Mouse (Mus musculus): ENCODE data around the gene Tacc2.

Gene Tacc2

DNA sequence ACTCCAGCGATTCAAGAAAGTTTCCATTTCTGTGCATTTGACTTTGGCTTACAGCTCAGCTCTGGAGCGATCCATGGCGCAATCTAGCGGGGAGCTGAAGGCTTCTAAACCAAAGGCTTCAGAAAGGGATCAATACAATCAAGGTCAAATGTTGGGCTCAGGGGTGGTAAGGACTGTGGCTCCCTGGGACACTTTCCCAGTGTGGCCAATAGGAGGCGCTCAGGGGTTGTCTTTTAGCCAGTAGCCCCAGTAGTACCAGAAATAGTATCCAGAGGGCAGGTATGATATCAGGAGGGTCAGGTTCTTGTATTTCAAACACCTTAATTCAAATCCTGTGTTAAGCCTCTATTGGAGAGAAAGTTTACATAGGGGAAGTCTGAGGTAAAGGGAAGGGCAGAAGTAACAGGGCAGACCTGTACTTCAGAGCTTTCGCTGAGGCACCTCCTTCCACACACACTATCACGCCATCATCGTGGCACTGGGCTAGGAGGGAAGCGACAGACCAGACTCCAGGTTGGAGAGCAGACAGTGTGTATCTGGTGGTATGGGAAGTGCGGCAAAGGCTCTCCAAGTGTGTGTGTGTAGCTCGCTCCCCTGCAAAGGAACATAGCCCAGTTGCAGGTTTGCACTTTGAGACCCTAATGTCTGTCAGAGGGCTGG is 196.1 kb downstream of the Tacc2 start:
- DNase-seq (ENCODE audit: low read depth, low spot score) = peak; percentile 45

DNA sequence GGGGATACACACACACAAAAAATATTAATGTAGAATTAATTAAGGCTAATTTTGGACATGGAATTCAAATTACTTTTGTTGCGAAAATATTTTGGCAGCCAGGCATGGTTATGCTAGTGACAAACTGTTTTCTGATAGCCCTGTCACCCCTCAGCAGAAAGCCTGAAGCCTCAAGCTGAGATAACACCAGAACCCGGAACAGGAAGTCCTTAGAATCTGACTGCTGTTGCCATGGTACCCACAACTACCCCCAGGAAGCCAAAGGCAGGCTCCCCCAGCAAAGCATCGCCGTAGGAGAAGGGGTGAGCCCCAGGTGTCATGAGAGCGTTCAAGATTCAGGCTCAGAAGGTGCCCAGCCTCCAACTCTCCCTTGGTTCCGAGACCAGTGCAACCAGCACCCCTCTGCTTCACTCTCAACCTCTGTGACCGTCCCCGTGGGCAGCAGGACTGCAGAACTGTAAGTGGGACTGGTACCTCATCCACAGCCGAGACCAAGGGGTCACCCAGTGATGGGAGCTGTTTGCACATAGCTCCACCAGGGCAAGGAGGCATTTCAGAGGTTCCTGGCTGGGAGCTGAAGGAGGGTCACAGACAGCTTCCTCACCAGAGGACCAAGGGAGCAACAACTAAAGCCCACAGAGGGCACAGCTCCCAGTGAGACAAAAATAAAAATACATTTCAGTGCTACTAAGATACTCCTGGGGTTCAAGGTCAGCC is 196.8 kb downstream of the Tacc2 start, which contains the start of gene Btbd16:
Gene Btbd16, plus strand, starts transcription at position 156 of the 717 bp plus-strand sequence.
- DNase-seq (ENCODE audit: low read depth, low spot score) = no peak

DNA sequence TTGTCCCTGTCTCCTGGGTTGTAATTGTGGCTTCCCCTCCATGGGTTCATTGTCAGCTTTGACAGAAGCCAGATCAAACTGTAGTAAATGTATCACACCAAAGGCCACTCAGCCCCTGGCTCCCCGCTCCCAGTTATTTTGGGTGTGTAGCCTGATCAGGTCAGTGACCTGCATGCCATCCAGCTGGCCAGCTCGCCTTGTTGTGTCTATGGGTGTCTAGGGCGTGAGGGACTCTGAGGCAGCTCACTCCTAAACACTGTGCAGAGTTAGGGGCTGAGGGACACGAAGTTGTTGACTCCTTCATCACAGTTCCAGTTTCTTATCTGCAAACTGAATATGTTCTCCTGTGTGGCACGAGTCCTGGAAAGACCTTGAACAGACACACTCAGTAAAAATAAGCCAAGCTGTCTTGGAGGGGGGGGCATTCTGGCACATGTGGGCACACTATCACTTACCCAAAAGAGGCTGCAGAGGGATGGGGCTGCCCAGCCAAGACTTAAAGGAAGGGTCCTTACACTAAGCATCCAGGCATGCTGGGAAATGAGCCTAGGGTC is 203.7 kb downstream of the Tacc2 start:
- peak; percentile 52 for DNase-seq (ENCODE audit: low read depth, low spot score)

DNA sequence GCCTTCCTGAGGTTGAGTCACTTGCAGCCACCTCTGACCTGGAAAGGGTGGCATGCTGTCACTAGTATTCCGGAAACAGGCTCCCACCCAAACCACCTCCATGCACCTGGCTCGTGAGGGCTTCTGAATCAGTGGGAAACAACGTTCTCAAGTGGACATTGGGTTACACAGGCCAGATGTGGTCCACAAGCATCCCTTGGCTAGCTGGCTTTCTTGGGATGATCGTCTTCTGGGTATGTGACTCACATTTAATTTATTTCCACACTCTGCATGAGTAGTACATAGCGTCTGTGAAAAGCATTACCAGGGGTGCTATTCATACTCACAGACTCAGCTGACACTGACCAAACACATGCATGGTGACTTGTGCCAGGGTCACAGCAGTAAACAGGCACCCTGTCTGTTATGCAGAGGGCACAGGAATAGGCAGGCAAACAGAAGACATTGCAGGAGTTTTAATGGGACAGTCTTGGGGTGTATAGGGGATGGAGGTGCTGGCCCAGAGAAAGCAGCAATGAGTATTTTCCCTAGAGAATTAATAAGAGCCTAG is 205.3 kb downstream of the Tacc2 start:
- peak; percentile 48 for DNase-seq (ENCODE audit: low read depth, low spot score)

DNA sequence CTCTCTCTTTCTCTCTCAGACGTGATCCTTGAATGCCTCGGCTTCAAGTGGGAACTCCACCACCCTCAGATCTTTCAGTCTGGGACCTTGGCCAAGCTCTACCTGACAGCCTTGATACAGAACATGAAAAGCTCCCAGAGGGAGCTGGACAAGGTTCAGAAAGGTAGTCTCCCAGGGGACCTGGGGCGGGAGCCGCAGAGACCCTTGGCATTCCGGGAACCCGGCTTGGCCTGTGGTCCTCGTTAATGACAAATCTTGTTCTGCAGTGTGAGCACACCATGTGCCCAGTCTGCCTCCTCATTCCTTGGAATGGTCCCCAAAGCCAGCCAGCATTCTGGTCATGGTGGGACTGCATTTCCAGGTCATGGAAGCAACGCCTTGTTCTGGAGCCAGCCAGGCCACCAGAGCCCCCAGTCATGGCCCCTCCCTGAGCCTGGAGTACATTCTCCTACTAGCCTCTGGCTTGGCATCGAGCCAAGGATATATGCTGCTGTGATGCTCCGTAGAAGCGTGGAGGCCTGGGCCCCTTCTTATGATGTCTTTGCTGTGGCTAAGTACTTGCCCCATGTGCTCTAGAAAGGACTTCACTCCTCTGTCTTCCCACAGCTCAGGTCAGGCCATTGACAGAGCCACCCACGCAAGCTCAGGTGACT is 208.8 kb downstream of the Tacc2 start:
- no peak for DNase-seq (ENCODE audit: low read depth, low spot score)

DNA sequence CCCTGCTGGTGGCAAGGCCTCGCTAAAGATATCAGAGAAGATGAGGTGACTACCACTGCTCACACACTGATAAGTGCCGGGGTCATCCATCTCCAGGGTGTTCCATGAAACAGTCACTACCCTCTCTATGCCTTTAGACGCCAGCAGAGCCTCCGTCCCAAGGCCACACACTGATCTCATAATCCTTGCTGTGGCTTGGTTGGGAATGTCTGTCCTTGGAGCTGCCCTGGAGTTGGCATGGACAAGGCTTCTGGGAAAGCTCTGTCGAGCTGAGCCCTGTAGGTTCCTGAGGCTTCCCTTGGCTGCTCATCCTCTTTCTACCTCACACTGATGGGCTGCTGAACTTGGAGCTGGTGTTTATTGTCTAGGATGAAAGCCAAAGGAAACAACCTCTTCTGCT is 209.5 kb downstream of the Tacc2 start:
- DNase-seq (ENCODE audit: low read depth, low spot score) = peak; percentile 36

DNA sequence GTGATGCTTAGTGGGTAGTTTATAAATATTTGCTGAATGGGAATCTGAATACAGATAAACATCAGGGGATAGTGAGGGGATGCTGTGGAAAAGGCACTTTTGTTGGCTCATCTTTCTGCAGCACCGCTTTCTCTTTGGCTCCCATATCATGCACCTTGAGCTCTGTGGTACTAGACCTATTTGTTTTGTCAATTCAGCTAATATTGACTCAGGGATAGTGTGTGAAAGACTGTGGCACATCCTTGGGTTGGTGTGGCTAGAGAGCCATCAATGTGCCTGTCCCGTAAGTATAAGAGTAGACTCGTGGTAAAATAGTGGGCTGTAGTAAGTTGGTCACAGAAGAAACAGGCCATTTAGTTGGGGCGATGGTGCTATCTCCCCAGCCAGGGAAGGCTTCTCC is 210.3 kb downstream of the Tacc2 start:
- no peak for DNase-seq (ENCODE audit: low read depth, low spot score)

DNA sequence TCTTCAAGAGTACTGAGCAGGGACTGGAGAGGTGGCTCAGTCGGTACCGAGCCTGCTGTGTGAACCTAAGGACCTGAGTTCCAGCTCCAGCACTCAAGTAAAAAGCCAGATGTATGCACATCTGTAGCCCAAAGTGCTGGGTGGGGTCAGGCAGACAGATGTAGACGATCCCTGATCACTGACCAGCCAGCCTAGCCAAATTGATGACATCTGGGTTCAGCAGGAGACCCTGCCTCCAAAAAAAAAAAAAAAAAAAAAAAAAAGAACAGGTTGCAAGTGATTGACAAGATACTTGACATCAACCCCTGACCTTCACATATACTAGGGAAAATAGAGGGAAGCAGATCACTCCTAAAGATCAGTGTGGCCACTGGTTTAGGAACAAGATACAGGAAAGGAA is 211.7 kb downstream of the Tacc2 start:
- no peak for DNase-seq (ENCODE audit: low read depth, low spot score)

DNA sequence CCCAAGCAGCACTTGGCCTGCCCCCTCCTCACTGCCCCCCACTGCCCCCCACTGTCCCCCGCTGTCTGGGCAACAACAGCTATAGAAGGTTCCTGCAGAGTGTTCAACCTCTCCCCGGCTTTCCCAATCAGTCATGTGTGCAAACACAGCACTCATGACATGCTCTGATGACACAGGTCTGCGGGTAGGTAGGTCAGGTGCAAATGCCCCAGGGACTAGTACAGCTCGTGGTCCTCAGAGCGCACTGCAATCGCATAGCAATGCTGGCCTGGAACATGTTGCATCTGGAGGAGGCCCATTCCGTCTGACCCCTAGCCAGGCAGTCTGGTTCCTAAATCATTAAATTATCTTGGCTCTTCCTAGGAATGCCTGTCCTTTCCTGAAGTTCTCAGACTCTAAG is 212.2 kb downstream of the Tacc2 start:
- DNase-seq (ENCODE audit: low read depth, low spot score) = no peak

DNA sequence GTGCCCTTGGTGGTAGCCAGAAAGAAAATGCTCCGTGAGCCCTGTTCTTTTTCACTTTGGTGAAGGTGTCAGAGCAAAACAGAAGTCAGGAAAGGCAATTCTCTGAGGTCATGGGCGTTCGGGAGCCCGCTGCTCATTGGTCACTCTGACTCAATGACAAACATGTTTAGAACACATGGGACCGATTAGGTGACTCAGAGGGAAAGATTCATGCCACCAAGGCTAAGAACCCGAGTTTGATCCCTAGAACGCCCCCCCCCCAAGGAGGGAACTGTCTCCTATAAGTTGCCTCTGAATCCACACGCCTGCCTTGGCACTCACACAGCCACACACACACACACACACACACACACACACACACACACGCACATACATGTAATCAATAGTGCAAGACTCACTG is 216.4 kb downstream of the Tacc2 start:
- DNase-seq (ENCODE audit: low read depth, low spot score) = no peak

DNA sequence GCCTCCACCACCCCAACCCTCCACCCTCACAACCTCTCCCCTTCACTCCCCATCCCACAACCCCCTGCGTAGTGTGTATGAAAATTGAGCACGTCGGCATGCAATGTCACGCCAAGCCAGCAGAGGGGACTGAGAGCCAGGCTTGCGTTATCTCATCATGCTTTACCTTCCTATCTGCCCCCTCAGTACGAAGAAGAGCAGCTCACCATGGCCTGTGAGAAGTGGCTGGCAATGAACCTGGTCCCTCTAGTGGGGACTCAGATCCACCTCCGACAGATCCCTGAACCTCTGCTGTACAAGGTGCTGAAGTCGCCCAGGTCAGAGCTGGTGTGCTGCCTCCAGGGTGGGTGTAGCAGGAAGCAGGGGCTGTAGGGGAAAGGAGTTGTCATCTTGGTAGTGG is 219.5 kb downstream of the Tacc2 start:
- no peak for DNase-seq (ENCODE audit: low read depth, low spot score)

DNA sequence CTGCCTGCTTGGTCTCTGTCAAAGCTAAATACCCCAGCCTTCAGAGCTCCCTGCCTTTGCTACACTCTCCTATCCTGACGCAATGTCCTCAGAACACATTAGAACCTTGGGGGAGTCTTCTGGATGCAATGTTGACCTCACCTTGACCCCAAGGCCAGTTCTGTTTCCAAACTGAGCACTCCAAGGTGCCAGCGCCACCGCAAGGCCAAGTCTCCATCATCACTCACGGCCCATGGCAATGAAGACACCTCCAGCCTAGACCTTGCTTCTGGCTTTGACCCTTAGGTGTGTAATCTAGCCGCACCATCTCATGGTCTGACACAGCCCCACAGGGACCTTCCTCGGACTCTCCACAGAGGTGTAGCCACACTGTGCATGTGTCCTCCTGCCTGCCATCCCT is 220.3 kb downstream of the Tacc2 start:
- no peak for DNase-seq (ENCODE audit: low read depth, low spot score)

DNA sequence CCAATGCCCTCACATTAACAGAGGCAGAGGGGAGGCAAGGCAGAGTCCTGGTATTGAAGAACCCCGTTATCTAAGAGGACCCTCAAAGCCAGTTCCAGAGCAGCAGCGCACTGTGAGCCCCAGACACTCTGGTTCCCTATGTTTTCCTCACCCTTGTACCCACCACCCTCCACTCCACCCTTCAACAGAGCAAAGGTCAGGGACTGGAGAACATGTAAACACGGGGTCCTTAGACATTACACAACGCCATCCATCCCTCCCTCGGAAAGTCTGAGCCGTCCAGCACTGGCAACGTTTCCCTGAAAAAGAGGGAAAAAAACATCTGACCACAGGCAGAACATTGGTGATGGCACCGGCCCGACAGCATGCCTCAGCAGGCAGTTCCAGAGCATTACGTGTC is 222.2 kb downstream of the Tacc2 start:
- no peak for DNase-seq (ENCODE audit: low read depth, low spot score)

DNA sequence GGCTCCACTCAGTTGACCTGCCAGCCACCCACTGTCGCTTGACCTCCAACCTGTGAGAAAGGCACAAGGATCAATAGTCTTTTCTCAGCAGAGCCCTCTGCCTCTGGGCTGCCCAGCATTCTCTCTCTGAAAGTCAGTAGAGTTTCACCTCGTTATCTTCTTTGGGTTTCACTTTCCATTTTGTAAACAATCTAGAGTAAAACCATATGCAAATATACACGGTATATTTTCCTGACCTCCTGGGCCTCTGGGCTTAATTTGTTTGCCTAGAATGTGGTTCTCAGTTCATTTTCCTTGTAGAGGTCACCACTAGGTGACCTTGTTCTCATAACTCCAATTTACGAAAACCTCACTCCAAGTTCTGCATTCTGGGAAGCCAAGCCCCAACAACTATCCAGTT is 223.4 kb downstream of the Tacc2 start:
- DNase-seq (ENCODE audit: low read depth, low spot score) = no peak

DNA sequence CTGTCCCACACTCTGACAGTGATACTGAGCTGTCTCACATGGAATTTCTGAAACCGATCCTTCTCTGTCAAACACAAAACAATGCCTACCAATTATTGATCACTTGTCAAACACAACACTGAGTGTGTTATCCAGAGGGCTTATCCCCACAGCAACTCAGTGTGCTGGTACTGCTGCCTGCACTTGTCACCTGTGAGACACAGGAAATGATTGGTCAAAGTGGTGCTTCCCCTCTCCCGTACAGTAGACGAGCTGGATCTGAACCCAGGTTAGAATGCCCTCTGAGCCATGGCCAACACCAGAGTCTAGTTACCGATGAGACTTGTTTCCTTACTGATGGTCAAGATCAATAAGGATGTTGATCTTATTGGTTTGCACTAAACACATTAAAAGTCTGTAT is 224.6 kb downstream of the Tacc2 start:
- no peak for DNase-seq (ENCODE audit: low read depth, low spot score)

DNA sequence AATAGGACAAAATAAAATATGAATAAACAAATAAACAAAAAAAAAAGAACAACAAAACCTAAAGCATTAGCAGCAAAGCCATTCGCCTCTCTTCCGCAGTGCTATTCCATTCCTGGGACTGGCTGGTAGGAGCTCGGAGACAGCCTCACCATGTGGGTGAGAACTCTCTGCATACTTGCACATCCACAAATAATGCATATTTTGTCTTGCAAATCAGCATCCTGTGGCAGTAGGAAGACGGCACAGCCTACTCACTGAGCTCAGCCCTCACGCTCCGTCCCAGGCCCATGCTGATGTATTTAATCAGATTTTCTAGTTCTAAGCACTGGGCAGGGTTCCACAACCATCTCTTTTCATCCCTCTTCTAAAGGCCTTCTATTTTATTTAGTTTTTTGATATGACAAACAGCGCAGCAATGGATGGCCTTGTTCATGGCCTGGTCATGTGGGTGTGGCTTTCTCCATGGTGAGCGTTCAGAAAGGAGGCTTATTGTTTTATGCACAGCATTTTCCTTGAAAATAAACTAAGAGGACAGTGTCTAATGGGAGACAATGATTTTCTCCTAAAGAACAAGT is 226.1 kb downstream of the Tacc2 start:
- no peak for DNase-seq (ENCODE audit: low read depth, low spot score)

DNA sequence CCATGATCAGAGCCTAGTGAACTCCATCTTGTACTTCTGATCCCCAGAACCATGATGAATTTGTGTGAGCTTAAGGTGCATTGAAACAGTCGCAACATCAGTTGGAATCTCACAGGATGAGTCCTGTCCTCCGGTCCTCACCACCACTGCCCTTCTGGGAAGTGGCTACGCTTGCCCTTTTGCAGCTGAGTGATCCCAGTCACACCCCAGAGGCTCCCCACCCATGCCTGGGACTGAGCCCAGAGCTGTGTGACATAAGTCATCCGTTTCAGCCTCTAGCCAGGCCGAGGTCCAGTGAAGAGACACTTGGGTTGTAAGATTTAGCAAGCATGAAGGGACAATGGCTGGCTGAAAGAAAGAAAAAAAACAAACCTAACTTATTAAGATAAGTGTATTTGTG is 227.8 kb downstream of the Tacc2 start:
- peak; percentile 10 for DNase-seq (ENCODE audit: low read depth, low spot score)

DNA sequence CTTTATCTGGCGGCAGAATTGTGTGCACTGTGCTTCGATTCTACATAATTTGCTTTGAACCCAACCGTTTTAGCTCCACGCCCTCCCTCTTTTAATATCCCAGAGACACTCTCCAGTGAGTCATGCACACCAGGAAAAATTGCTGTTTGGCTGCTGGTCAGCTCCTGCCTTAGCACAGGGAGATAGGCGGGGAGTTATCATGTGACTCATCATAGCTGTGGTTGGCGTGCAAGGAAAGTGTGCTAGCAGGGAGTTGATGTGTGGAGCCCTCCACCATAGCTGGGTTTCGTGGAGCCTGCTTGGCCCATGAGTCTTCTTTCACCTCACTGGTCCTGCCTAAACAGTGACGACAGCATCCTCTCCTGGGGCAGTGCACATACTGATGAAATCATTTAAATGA is 230.5 kb downstream of the Tacc2 start:
- peak; percentile 39 for DNase-seq (ENCODE audit: low read depth, low spot score)

DNA sequence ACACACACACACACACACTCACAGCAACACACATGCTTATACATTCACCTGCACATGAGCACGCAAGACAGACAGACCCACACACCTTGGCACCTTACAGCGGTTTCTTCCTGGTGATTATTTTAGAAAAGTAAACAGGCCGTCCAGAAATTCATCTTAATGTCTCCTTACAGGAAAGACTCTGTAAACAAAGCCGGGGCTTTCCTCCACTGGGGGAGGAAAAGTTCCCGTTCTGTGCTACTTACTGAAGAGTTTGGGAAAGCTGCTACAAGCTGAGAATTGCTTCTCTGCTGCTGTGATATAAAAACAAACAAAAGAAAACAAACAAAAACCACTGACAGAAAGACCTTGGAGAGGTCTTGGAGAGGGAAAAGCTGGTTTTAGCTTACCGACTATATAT is 231.5 kb downstream of the Tacc2 start:
- no peak for DNase-seq (ENCODE audit: low read depth, low spot score)

DNA sequence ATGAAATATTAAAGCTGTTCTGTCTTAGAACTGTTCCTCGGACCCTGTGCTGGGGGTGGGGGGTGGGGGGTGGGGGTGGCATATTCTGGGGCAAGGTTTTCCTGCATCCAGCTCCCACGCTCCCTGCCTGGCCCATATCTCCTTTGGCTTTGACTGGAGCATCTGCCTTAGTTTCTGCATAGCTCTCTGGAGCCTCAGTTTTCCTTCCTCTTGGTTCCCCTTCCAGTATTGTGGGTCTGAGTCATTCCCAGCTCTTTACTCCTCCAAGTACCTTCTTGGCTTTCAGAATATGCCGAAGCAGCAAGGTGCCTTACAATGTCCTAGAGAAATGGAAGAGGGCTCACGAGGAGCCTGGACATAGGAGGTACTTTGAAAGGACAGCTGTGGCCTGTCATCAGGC is 233.0 kb downstream of the Tacc2 start:
- no peak for DNase-seq (ENCODE audit: low read depth, low spot score)

DNA sequence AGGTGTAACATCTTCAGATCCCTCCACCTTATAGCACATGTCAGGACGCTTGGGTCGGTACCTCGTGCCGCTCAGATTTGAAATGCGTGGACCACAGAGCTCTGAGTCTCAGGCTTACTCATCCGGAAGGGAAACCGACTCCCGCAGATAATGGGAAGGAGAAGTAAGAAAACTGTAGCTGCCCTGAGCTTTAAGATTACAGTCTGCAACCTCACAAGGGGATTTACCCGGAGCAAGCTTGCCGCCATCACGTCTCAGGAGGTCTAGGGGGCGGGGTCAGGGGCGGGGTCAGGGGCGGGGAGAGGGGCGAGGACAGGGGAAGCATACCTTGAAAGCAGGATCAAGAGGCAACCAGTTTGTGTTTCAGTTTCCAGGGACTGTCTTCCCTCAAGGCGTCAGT is 235.2 kb downstream of the Tacc2 start:
- no peak for DNase-seq (ENCODE audit: low read depth, low spot score)
